Mouse (Mus musculus): ENCODE measurements around the gene Nrxn2.
A peak's percentile ranks its signal among the peaks of the same experiment; 100 is the strongest.

Nrxn2 gene

DNA sequence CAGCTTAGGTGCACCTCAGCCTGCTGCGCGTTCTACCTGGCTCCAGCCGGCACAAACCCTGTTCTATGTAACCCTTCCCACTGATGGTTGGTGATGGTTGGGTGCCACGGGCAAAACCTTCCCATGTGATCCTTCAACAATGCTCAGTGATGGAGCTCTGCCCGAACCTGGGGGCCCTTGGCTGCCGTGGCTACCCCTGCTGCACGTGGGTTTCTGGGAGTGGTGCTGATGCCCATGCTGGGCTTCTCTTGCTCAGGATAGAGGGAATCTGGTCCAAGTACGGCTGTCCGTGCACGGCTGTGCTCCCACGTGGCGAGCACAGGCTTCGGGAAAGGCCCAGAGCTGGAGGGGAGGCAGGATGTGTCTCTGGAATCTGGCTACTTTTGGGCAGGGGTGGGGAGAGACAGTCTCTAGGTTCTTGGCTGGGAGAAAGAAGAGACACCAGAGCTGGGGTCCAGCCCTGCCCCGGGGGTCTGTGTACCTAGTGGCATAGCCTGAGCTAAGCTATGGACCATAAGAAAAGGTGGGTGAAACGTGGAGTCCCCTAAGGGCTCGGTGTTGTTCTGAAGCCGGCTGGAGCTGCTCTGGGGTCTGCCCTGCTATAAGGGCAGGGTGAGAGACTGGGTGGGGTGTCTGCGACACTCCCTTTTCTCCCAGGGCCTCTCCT is 76.1 kb downstream of the Nrxn2 start:
- no peak for DNase-seq (ENCODE audit: low read depth, low spot score)

- DNase-seq (ENCODE audit: low read depth, low spot score) = no peak
Observed at GRCm38 (mm10) chr19:6495714-6496113, 77.2 kb downstream of the Nrxn2 start.

GRCm38 (mm10) chr19:6496462-6497149 is 78.1 kb downstream of the Nrxn2 start:
- no peak for DNase-seq (ENCODE audit: low read depth, low spot score)

- no peak for DNase-seq (ENCODE audit: low read depth, low spot score)
Observed at GRCm38 (mm10) chr19:6497150-6497801, 78.7 kb downstream of the Nrxn2 start.

- DNase-seq (ENCODE audit: low read depth, low spot score) = no peak
Observed at GRCm38 (mm10) chr19:6497803-6498202, 79.3 kb downstream of the Nrxn2 start.

GRCm38 (mm10) chr19:6498350-6499131 is 80.0 kb downstream of the Nrxn2 start:
- DNase-seq (ENCODE audit: low read depth, low spot score) = no peak

GRCm38 (mm10) chr19:6499860-6500635 is 81.5 kb downstream of the Nrxn2 start:
- DNase-seq (ENCODE audit: low read depth, low spot score) = no peak

DNA sequence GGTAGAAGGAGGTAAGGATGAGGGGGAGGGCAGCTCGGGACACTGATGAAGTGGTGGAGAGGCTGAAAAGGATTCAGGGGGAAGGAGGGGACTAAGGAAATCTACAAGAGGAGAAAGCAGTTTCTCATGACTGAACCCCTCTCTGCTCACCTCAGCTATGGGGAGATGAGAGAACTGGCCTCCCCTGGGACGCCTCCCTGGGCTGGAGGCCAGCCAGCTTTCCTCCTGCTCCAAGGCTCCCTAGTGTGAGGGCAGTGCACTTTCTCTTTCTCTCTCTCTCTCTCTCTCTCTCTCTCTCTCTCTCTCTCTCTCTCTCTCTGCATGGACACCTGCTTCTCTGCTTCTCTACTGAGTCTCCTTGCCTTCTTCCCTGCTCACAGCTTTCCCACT is 82.1 kb downstream of the Nrxn2 start:
- DNase-seq (ENCODE audit: low read depth, low spot score) = no peak

DNA sequence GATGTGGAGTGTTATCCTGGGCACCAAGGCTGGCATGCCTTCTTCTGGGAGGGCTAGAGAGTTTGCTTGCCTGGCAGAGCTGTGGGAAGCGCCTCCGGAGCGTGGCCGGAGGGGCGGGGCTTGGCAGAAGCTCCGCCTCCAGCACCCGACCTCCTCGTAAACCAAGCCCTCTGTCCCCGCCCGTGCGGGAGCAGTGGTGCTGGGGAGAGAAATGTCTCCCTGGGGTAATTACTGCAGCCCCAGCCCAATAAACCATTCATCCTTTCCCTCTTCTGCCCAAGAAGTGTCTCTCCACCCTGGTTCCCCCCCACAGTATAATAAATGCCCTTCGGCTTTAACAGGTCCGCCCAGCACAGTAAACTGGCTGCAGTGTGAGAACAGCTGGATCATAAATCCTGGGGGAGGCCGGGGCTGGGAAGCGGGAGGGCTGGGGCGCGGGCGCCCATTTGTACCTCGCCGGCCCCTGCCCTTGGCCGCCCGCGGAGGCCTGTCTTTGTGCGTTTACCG is 83.6 kb downstream of the Nrxn2 start:
- DNase-seq (ENCODE audit: low read depth, low spot score) = peak; percentile 31

GRCm38 (mm10) chr19:6502543-6503319 is 84.2 kb downstream of the Nrxn2 start:
- DNase-seq (ENCODE audit: low read depth, low spot score) = no peak

DNA sequence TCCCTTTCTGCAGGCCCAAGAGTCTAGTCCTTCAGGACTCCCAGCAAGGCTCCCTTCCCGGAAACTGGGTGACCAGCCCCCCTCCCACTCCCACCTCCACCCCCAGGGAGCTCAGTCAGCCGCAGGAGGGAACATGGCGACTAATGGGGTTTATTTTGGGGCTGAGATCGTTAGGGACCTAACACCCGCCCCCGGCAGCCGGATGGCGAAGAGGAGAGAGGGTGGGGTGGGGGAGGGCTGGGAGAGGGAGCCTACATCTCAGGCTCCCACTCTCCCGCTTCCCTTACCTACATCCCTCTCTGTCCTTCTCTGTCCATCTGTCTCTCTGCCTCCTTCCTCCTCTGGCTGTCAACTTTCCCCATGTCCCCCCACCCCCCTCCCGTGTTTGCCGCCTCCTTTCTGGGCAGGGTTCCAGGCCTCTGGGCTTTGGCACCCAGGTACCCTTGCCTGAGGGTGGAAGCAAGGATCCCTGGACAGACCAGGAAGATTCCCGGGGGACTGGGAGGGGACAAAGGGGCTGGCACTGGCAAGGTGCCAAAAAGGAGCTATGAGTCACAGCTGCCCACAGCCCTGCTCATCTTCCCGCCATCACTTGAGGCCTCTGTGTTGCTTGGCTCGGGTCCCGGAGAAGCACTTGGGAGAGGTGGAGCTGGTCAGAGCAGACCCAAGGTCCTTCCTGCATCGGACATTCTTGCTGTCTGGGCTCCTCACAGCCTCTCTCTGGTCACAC is 85.6 kb downstream of the Nrxn2 start:
- DNase-seq (ENCODE audit: low read depth, low spot score) = no peak

DNA sequence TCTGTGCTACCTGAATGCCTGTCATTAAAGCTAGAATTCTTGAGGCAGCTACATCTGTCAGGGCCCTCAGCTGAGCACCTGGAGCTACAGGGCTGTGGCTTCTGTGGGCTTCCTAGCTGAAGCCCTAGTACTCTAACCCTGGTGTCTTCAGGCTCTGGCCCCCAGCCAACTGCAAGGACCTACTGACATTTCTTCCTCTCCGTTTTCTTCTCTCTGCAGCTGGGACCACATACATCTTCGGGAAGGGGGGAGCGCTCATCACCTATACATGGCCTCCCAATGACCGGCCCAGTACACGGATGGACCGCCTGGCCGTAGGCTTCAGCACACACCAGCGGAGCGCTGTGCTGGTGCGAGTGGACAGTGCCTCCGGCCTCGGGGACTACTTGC is 86.1 kb downstream of the Nrxn2 start:
- DNase-seq (ENCODE audit: low read depth, low spot score) = no peak

DNA sequence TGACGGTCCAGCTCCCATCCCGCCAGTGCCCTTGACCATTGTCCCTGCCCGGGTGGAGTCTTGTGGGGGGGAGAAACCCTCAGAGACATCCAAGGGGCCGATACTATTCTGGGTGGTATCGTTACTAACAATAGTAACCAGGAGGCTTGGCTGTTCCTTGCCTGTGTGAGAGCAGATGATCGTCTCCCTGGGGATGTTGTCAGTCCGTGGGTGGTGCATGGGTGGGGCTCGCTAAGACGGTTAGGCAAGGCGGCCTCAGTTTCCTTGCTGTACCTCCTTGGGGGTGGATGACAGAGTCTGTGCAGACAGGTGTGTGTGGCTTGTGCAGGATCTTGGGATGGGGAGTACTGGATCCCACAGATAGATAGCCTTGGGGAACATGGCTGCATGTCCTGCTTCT is 88.9 kb downstream of the Nrxn2 start:
- DNase-seq (ENCODE audit: low read depth, low spot score) = no peak

DNA sequence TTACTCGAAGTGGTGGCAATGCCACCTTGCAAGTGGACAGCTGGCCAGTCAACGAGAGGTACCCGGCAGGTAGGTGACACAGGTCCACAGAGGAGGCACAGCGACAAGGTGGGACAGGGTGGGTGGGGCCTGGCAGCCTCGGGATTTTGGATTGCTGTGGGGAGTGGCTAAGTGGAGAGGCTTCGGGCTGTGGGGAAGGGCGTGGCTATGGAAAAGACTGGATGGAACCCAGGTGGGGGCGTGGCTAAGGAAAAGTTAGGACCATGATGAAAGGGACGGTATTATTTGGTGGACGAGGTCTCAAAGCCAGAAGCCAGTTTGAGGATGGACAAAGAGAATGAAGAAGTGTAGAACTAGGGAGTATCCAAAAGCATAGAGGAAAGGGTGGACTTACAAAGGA is 91.3 kb downstream of the Nrxn2 start:
- no peak for DNase-seq (ENCODE audit: low read depth, low spot score)

GRCm38 (mm10) chr19:6510546-6510945 is 92.0 kb downstream of the Nrxn2 start:
- DNase-seq (ENCODE audit: low read depth, low spot score) = no peak

GRCm38 (mm10) chr19:6513389-6514139 is 95.0 kb downstream of the Nrxn2 start:
- DNase-seq (ENCODE audit: low read depth, low spot score) = no peak

GRCm38 (mm10) chr19:6514940-6515339 is 96.4 kb downstream of the Nrxn2 start:
- no peak for DNase-seq (ENCODE audit: low read depth, low spot score)

DNA sequence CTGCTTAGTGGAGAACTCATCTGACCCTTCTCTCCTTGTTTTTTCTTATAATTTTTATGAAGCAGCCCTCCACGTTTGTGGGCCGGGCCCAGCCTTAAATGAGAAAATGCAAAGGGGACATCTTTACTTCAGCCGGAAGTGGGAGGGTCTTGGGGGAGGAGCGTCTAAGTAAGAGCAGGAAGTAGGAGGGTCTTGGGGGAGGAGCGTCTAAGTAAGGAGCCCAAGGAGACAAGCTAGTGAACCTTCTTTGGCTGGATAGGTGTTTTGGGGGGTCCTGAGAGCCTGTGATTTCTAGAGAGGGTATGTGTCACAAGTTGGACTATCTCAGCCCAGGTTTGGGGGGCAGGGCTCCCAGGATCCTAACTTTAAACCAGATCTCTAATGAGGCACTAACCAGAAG is 96.9 kb downstream of the Nrxn2 start:
- no peak for DNase-seq (ENCODE audit: low read depth, low spot score)

GRCm38 (mm10) chr19:6516153-6516552 is 97.6 kb downstream of the Nrxn2 start:
- DNase-seq (ENCODE audit: low read depth, low spot score) = no peak
